In the genomic region with DNA sequence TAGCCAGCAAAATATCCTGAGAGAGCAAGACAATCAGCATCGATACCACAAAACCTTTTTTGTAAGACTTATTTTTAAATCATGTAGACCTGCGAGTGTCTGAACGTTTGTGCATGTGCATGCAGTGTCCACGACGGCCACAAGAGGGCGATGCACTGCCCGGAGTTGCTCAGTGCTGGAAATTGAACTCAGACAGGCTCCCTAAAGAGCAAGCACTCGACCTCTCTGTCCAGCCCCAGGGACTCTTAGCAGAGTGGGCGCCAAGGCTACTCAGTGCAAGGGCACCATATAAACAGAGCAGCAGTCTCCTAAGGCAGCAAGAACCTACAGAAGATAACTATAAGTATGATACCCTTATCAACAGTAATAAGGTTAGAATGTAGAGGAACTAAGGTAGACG, we compare ENCODE assay signal across 8 mouse cellular contexts. TPM values are rescaled to one million over a fixed set of nuclear protein-coding genes. Genes with fewer than 3 reads are reported as not detected.
DNase-seq lines count a peak whose midpoint lies in the region; ATAC-seq and TF ChIP-seq lines count a peak whose summit lies in the region.

No protein-coding gene starts in this region.

- H3K9me3 ChIP-seq in MEL (replicated peaks; ENCODE audit: insufficient read depth, low read length) = no peaks in the 10 kb centered on the region
- no peaks in the 10 kb centered on the region for H3K9me3 ChIP-seq in kidney, embryonic 15.5 days (replicated peaks)
- no peaks in the 10 kb centered on the region for H3K9me3 ChIP-seq in liver, embryonic 14.5 days (ENCODE audit: control insufficient read depth, low read length)

- H3ac ChIP-seq in C2C12 (ENCODE audit: control insufficient read depth, insufficient read length, low read depth) = no peak overlapping the region

- TF ChIP-seq EP300 in MEL (IDR thresholded peaks at IDR 0.05; ENCODE audit: low read depth in 1 of 2, low read length in 2 of 2) = no peak
- no peak for TF ChIP-seq EP300 in liver, embryonic 14.5 days (IDR thresholded peaks at IDR 0.05; ENCODE audit: low read depth)

- H3K27me3 ChIP-seq in C2C12 (ENCODE audit: control insufficient read depth, insufficient read depth, insufficient read length) = peaks cover 4% of the 10 kb centered on the region
- peaks cover 0 to 2% of the 10 kb centered on the region in 2 experiments; a peak in 3 of 4 replicates for H3K27me3 ChIP-seq in MEL (ENCODE audit: control insufficient read depth in 1 of 2, insufficient read depth in 2 of 2, low read length in 2 of 2)
- no peaks in the 10 kb centered on the region for H3K27me3 ChIP-seq in cerebellum, adult 2 months (ENCODE audit: control insufficient read depth, insufficient read depth, low read length)
- H3K27me3 ChIP-seq in kidney, embryonic 15.5 days = no peaks in the 10 kb centered on the region
- no peaks in the 10 kb centered on the region for H3K27me3 ChIP-seq in liver, embryonic 14.5 days (ENCODE audit: control insufficient read depth, insufficient read depth, low read length)

- no peaks in the 10 kb centered on the region for H3K79me3 ChIP-seq in C2C12 (ENCODE audit: low read depth)

- 24% methylated on average over 10 of the region's 10 CpGs for WGBS in cerebellum, adult 2 months
- 30% methylated on average over 10 of the region's 10 CpGs for WGBS in kidney, embryonic 15.5 days
- WGBS in liver, embryonic 14.5 days (ENCODE audit: insufficient replicate concordance) = 16% methylated on average over 10 of the region's 10 CpGs

- peak; percentile 81 for DNase-seq in MEL (ENCODE audit: low read depth, low spot score)
- peak; percentile 43 to 66 for DNase-seq in cerebellum, adult 2 months
- peak; percentile 32 to 64 for DNase-seq in frontal cortex, postnatal 14 days (ENCODE audit: low spot score in 2 of 2)
- DNase-seq in liver, embryonic 14.5 days (ENCODE audit: low read depth in 3 of 3, low spot score in 3 of 3) = peak in 2 of 3 experiments; percentile 24 to 30
- peak; percentile 72 for DNase-seq in retina, embryonic 14.5 days (ENCODE audit: low spot score)
- no peak for DNase-seq in urinary bladder, postnatal 10 days (ENCODE audit: low spot score)

- no peak overlapping the region for H3K4me3 ChIP-seq in C2C12 (ENCODE audit: insufficient read depth, poor library complexity, severe bottlenecking)
- no peak overlapping the region for H3K4me3 ChIP-seq in MEL (ENCODE audit: control insufficient read depth in 1 of 2, insufficient read depth in 1 of 2, low read depth in 2 of 2, low read length in 2 of 2)
- no peak overlapping the region for H3K4me3 ChIP-seq in cerebellum, adult 2 months (replicated peaks; ENCODE audit: insufficient read depth, low read depth, low read length)
- no peak overlapping the region for H3K4me3 ChIP-seq in kidney, embryonic 15.5 days (replicated peaks)
- no peak overlapping the region for H3K4me3 ChIP-seq in liver, embryonic 14.5 days (ENCODE audit: insufficient read depth in 1 of 2, low read depth in 2 of 2, low read length in 2 of 2)

- ATAC-seq in kidney, embryonic 15.5 days (replicated peaks; ENCODE audit: low FRiP score) = 0 out of 2 replicates have a peak, but pooled peaks have one; percentile 36
- ATAC-seq in liver, embryonic 14.5 days (ENCODE audit: insufficient read depth) = no peak

- H3K4me1 ChIP-seq in MEL (ENCODE audit: control insufficient read depth in 1 of 2, insufficient read depth in 2 of 2, low read length in 2 of 2) = peaks cover 0 to 7% of the 10 kb centered on the region in 2 experiments; a peak in 2 of 4 replicates
- no peaks in the 10 kb centered on the region for H3K4me1 ChIP-seq in cerebellum, adult 2 months (ENCODE audit: control insufficient read depth, insufficient read depth, low read length)
- peaks cover 2% of the 10 kb centered on the region for H3K4me1 ChIP-seq in kidney, embryonic 15.5 days
- peaks cover 0 to 5% of the 10 kb centered on the region in 2 experiments; a peak in 1 of 4 replicates for H3K4me1 ChIP-seq in liver, embryonic 14.5 days (replicated peaks; ENCODE audit: control insufficient read depth in 2 of 2, insufficient read depth in 2 of 2, low read length in 1 of 2)

- H3K79me2 ChIP-seq in C2C12 (ENCODE audit: control insufficient read depth, insufficient read depth) (no peaks in the 10 kb centered on the region), MEL (ENCODE audit: control insufficient read depth, insufficient read depth, low read length, poor library complexity) (no peaks in the 10 kb centered on the region)

- H3K4me2 ChIP-seq in kidney, embryonic 15.5 days = no peak overlapping the region
- H3K4me2 ChIP-seq in liver, embryonic 14.5 days (ENCODE audit: low read depth) = no peak overlapping the region

- peak; percentile 78 for TF ChIP-seq CTCF in C2C12 (IDR thresholded peaks at IDR 0.05; ENCODE audit: control insufficient read depth, insufficient read depth, insufficient read length)
- TF ChIP-seq CTCF in MEL (IDR thresholded peaks at IDR 0.05 in 2 of 3, conservative IDR thresholded peaks at IDR 0.05 in 1 of 3; ENCODE audit: control insufficient read depth in 1 of 3, insufficient read depth in 1 of 3, low read depth in 2 of 3, low read length in 3 of 3, poor library complexity in 1 of 3, severe bottlenecking in 1 of 3) = peak; percentile 92 to 97 (median 95)
- peak; percentile 83 for TF ChIP-seq CTCF in cerebellum, adult 2 months (IDR thresholded peaks at IDR 0.05; ENCODE audit: borderline replicate concordance, insufficient read depth, low read depth, low read length)
- TF ChIP-seq CTCF in liver, embryonic 14.5 days (IDR thresholded peaks at IDR 0.05; ENCODE audit: low read depth) = peak; percentile 96

- no peak overlapping the region for H3K27ac ChIP-seq in MEL (ENCODE audit: control insufficient read depth, low read depth, low read length)
- no peak overlapping the region for H3K27ac ChIP-seq in cerebellum, adult 2 months (ENCODE audit: insufficient read depth, low read length)
- H3K27ac ChIP-seq in kidney, embryonic 15.5 days = no peak overlapping the region
- H3K27ac ChIP-seq in liver, embryonic 14.5 days = no peak overlapping the region

- H3K9ac ChIP-seq in MEL (ENCODE audit: control insufficient read depth, low read depth, low read length, poor library complexity, severe bottlenecking) = no peak overlapping the region
- no peak overlapping the region for H3K9ac ChIP-seq in kidney, embryonic 15.5 days
- H3K9ac ChIP-seq in liver, embryonic 14.5 days (replicated peaks) = no peak overlapping the region

- TF ChIP-seq POLR2A in MEL (IDR thresholded peaks at IDR 0.05; ENCODE audit: control insufficient read depth in 1 of 2, insufficient read depth in 1 of 2, low read depth in 1 of 2, low read length in 2 of 2, poor library complexity in 1 of 2) = no peak
- TF ChIP-seq POLR2A in cerebellum, adult 2 months (IDR thresholded peaks at IDR 0.05; ENCODE audit: borderline replicate concordance, insufficient read depth, low read length) = no peak

- H3K36me3 ChIP-seq in C2C12 (ENCODE audit: control insufficient read depth, insufficient read depth) (no peaks in the 10 kb centered on the region), MEL (ENCODE audit: control insufficient read depth in 1 of 2, insufficient read depth in 2 of 2, low read length in 2 of 2) (peaks cover 0 to 3% of the 10 kb centered on the region in 2 experiments; a peak in 2 of 4 replicates)
- no peaks in the 10 kb centered on the region for H3K36me3 ChIP-seq in kidney, embryonic 15.5 days
- no peaks in the 10 kb centered on the region for H3K36me3 ChIP-seq in liver, embryonic 14.5 days (replicated peaks; ENCODE audit: control insufficient read depth, insufficient read depth, low read depth)

- TF ChIP-seq RAD21 in MEL (IDR thresholded peaks at IDR 0.05; ENCODE audit: low read depth, low read length) = peak; percentile 72

TF ChIP-seq in C2C12, 6 proteins besides CTCF, POLR2A, EP300 and RAD21:
- TF ChIP-seq MYOD1 (IDR thresholded peaks at IDR 0.05; ENCODE audit: control insufficient read depth, insufficient read length, low read depth) (no peak), MAX (IDR thresholded peaks at IDR 0.05) (no peak), CEBPB (IDR thresholded peaks at IDR 0.05; ENCODE audit: low read depth) (no peak), FOSL1 (IDR thresholded peaks at IDR 0.05; ENCODE audit: insufficient read depth, low read length, poor library complexity, severe bottlenecking) (no peak), MYOG (IDR thresholded peaks at IDR 0.05; ENCODE audit: control insufficient read depth, extremely low read depth, insufficient read length) (no peak), USF1 (IDR thresholded peaks at IDR 0.05; ENCODE audit: low read depth) (no peak)
TF ChIP-seq in C2C12: peak in this region for 0.

TF ChIP-seq in MEL, 35 proteins besides CTCF, POLR2A, EP300 and RAD21:
- TF ChIP-seq MYC (IDR thresholded peaks at IDR 0.05; ENCODE audit: low read depth, low read length) = peak; percentile 55; the same call in 1 of the 2 replicates
- no peak for TF ChIP-seq HCFC1 (IDR thresholded peaks at IDR 0.05; ENCODE audit: low read depth, low read length)
- TF ChIP-seq ZNF384 (IDR thresholded peaks at IDR 0.05; ENCODE audit: low read depth, low read length) = 0 out of 2 replicates have a peak, but pooled peaks have one; percentile 8
- TF ChIP-seq ZC3H11A (IDR thresholded peaks at IDR 0.05; ENCODE audit: low read depth, low read length) = peak; percentile 60; the same call in 1 of the 2 replicates
- TF ChIP-seq SMC3 (IDR thresholded peaks at IDR 0.05; ENCODE audit: low read depth, low read length) = peak; percentile 90

RNA-seq across cellular contexts. Expression of a gene that starts 24.5 kb away (rescaled TPM):
- not detected for polyA plus RNA-seq in C2C12 (2012; fragmentation: generic; extraction: Trizol)
- total RNA-seq in MEL (2012; rRNA removed) = not detected in 2 replicates
- polyA plus RNA-seq in MEL (2012; ENCODE audit: insufficient read depth in 1 of 2, insufficient read length in 2 of 2, low read depth in 1 of 2, low replicate concordance in 2 of 2, missing spikeins in 1 of 2) = under 1 TPM in 1 of 2 experiments, not detected in 1; 0.01 TPM
- 22.2 and 22.6 TPM in 2 replicates for polyA plus RNA-seq in cerebellum, adult 2 months (2012; rRNA removed)
- 3.0 and 3.1 TPM in 2 replicates for polyA plus RNA-seq in kidney, embryonic 15.5 days (2015; fragmentation: Nextera tagmentation; extraction: Ambion mirVana)
- polyA plus RNA-seq in liver, embryonic 14.5 days (2012; rRNA removed) = 0.06 and 0.07 TPM in 2 replicates
- polyA plus RNA-seq in liver, embryonic 14.5 days (2014; fragmentation: Nextera tagmentation; extraction: Ambion mirVana) = 0.03 and 0.16 TPM in 2 replicates
